Mouse (Mus musculus) forebrain, embryonic 14.5 days (tissue): Measurements from ENCODE around the gene Ispd. TPM values are rescaled to one million over a fixed set of nuclear protein-coding genes. Genes with fewer than 3 reads are reported as not detected.

ENCODE experiments used
- ATAC-seq: fragments of 200-750 bp; cut with Nextera tagmentation; 2 replicates; pipeline ENCODE4 v1.8.0; 2017; ENCODE audit warnings: mild to moderate bottlenecking, moderate library complexity
- DNase-seq: peaks from one replicate; pipeline ENCODE4 v3.0.0-alpha.2; 2015; ENCODE audit warnings: low spot score
- H3K27ac ChIP-seq: fragments of 300-500 bp; sonication (generic); 2 replicates; pipeline ENCODE4 v1.5.1; 2014; ENCODE audit warnings: low read depth, mild to moderate bottlenecking, control low read depth, low read length, moderate library complexity
- H3K27me3 ChIP-seq: fragments of 300-500 bp; sonication (generic); replicated peaks from 2 replicates; pipeline ENCODE4 v1.6.1; 2014; ENCODE audit warnings: low read length, control low read depth, mixed read lengths; ENCODE audit not compliant: control insufficient read depth, insufficient read depth
- H3K36me3 ChIP-seq: fragments of 300-500 bp; sonication (generic); 2 replicates; pipeline ENCODE4 v1.6.1; 2014; ENCODE audit warnings: low read length, control low read depth; ENCODE audit not compliant: control insufficient read depth, insufficient read depth
- H3K4me1 ChIP-seq: fragments of 300-500 bp; sonication (generic); 2 replicates; pipeline ENCODE4 v1.6.1; 2014; ENCODE audit warnings: antibody characterized with exemption, low read length, control low read depth; ENCODE audit not compliant: control insufficient read depth, insufficient read depth
- H3K4me2 ChIP-seq: fragments of 300-500 bp; sonication (generic); 2 replicates; pipeline ENCODE4 v1.6.1; 2014; ENCODE audit warnings: mild to moderate bottlenecking, control low read depth, low read length
- H3K4me3 ChIP-seq: fragments of 300-500 bp; sonication (generic); 2 replicates; pipeline ENCODE4 v1.5.1; 2014; ENCODE audit warnings: low read depth, low read length, control low read depth
- H3K9ac ChIP-seq: fragments of 300-500 bp; sonication (generic); 2 replicates; pipeline ENCODE4 v1.6.1; 2014; ENCODE audit warnings: mild to moderate bottlenecking, low read length, control low read depth, moderate library complexity
- H3K9me3 ChIP-seq: fragments of 300-500 bp; sonication (generic); replicated peaks from 2 replicates; pipeline ENCODE4 v1.6.1; 2016; ENCODE audit warnings: low read length, control low read depth, mixed read lengths; ENCODE audit not compliant: control insufficient read depth
- WGBS: fragments of 180-500 bp; shearing (Covaris S2); extraction: QIAGEN DNeasy Blood & Tissue Kit; methylation state at CpG from one replicate; pipeline ENCODE4 v1.1.7; 2014; 5-methylcytosine and 5-hydroxymethylcytosine counted together
- polyA plus RNA-seq: library from polyadenylated mRNA; unstranded; fragments of >200 nt; fragmentation: Nextera tagmentation; extraction: Ambion mirVana; gene quantifications from 2 replicates; pipeline ENCODE4 v1.2.1, GENCODE M21; 2014

Ispd gene
- polyA plus RNA-seq, 1 experiment from 2014 or later = 7.2 TPM

- H3K27ac ChIP-seq = no peak overlapping the region
- H3K4me1 ChIP-seq = no peaks in the 10 kb centered on the region
- DNase-seq (no peak), ATAC-seq (peak; percentile 44; the same call in 1 of the 2 replicates)
- H3K27me3 ChIP-seq = no peaks in the 10 kb centered on the region
- H3K4me3 ChIP-seq = no peak overlapping the region
- H3K9ac ChIP-seq = no peak overlapping the region
- no peaks in the 10 kb centered on the region for H3K9me3 ChIP-seq
- H3K36me3 ChIP-seq = no peaks in the 10 kb centered on the region
- WGBS = 4% methylated on average over 2 of the region's 2 CpGs
- no peak overlapping the region for H3K4me2 ChIP-seq
Measured at GRCm38 (mm10) chr12:36530920-36531319, 149.7 kb downstream of the Ispd start.

- H3K36me3 ChIP-seq = no peaks in the 10 kb centered on the region
- no peak overlapping the region for H3K4me3 ChIP-seq
- H3K27me3 ChIP-seq = no peaks in the 10 kb centered on the region
- no peak overlapping the region for H3K4me2 ChIP-seq
- ATAC-seq (peak; percentile 37), DNase-seq (peak; percentile 33)
- H3K27ac ChIP-seq = no peak overlapping the region
- no peaks in the 10 kb centered on the region for H3K4me1 ChIP-seq
- no peaks in the 10 kb centered on the region for H3K9me3 ChIP-seq
- 16% methylated on average over 4 of the region's 4 CpGs for WGBS
- H3K9ac ChIP-seq = no peak overlapping the region
Measured at GRCm38 (mm10) chr12:36531421-36532072, 150.3 kb downstream of the Ispd start.

- 85% methylated on average over 3 of the region's 3 CpGs for WGBS
- H3K27me3 ChIP-seq = no peaks in the 10 kb centered on the region
- DNase-seq (no peak), ATAC-seq (no peak)
- no peak overlapping the region for H3K4me2 ChIP-seq
- no peaks in the 10 kb centered on the region for H3K36me3 ChIP-seq
- H3K4me3 ChIP-seq = no peak overlapping the region
- no peaks in the 10 kb centered on the region for H3K4me1 ChIP-seq
- H3K9me3 ChIP-seq = no peaks in the 10 kb centered on the region
- H3K27ac ChIP-seq = no peak overlapping the region
- no peak overlapping the region for H3K9ac ChIP-seq
Measured at GRCm38 (mm10) chr12:36532525-36532924, 151.3 kb downstream of the Ispd start.

GRCm38 (mm10) chr12:36533160-36533900 is 152.1 kb downstream of the Ispd start:
- WGBS = 90% methylated on average over 2 of the region's 2 CpGs
- H3K4me2 ChIP-seq = no peak overlapping the region

GRCm38 (mm10) chr12:36534589-36534988 is 153.3 kb downstream of the Ispd start:
- no peak for ATAC-seq
- Histone ChIP-seq H3K9me3 (no peaks in the 10 kb centered on the region), H3K4me1 (no peaks in the 10 kb centered on the region), H3K27me3 (no peaks in the 10 kb centered on the region), H3K9ac (no peak overlapping the region), H3K36me3 (no peaks in the 10 kb centered on the region), H3K4me2 (no peak overlapping the region), H3K27ac (no peak overlapping the region), H3K4me3 (no peak overlapping the region)
- DNase-seq = no peak
- WGBS = 89% methylated on average over 5 of the region's 5 CpGs

More at GRCm38 (mm10) chr12:36533160-36533900, 152.1 kb downstream of the Ispd start:
- no peaks in the 10 kb centered on the region for H3K36me3 ChIP-seq
- no peaks in the 10 kb centered on the region for H3K9me3 ChIP-seq
- no peaks in the 10 kb centered on the region for H3K4me1 ChIP-seq
- no peak overlapping the region for H3K4me3 ChIP-seq
- no peak overlapping the region for H3K27ac ChIP-seq
- H3K9ac ChIP-seq = no peak overlapping the region
- H3K27me3 ChIP-seq = no peaks in the 10 kb centered on the region
- DNase-seq = no peak
- no peak for ATAC-seq

GRCm38 (mm10) chr12:36545318-36545717 is 164.1 kb downstream of the Ispd start:
- Histone ChIP-seq H3K4me1 (no peaks in the 10 kb centered on the region), H3K36me3 (no peaks in the 10 kb centered on the region), H3K9me3 (no peaks in the 10 kb centered on the region), H3K9ac (no peak overlapping the region), H3K4me2 (no peak overlapping the region), H3K4me3 (no peak overlapping the region), H3K27me3 (no peaks in the 10 kb centered on the region), H3K27ac (no peak overlapping the region)
- no peak for ATAC-seq
- no peak for DNase-seq

GRCm38 (mm10) chr12:36549474-36549873 is 168.2 kb downstream of the Ispd start:
- H3K27ac ChIP-seq = no peak overlapping the region
- no peaks in the 10 kb centered on the region for H3K4me1 ChIP-seq
- peak; percentile 7 for DNase-seq
- H3K36me3 ChIP-seq = no peaks in the 10 kb centered on the region
- ATAC-seq = no peak
- no peaks in the 10 kb centered on the region for H3K9me3 ChIP-seq
- H3K4me3 ChIP-seq = no peak overlapping the region
- H3K27me3 ChIP-seq = no peaks in the 10 kb centered on the region
- no peak overlapping the region for H3K4me2 ChIP-seq
- H3K9ac ChIP-seq = no peak overlapping the region
- 82% methylated on average over 9 of the region's 9 CpGs for WGBS

- no peak overlapping the region for H3K4me3 ChIP-seq
- H3K27me3 ChIP-seq = no peaks in the 10 kb centered on the region
- H3K4me1 ChIP-seq = no peaks in the 10 kb centered on the region
- H3K27ac ChIP-seq = no peak overlapping the region
- ATAC-seq = no peak
- DNase-seq = no peak
- no peak overlapping the region for H3K9ac ChIP-seq
- H3K36me3 ChIP-seq = no peaks in the 10 kb centered on the region
- H3K9me3 ChIP-seq = no peaks in the 10 kb centered on the region
- WGBS = 90% methylated on average over 1 of the region's 1 CpGs
- no peak overlapping the region for H3K4me2 ChIP-seq
Measured at GRCm38 (mm10) chr12:36554697-36555096, 173.4 kb downstream of the Ispd start.

GRCm38 (mm10) chr12:36564146-36564545 is 182.9 kb downstream of the Ispd start:
- Histone ChIP-seq H3K4me1 (no peaks in the 10 kb centered on the region), H3K4me3 (no peak overlapping the region), H3K36me3 (no peaks in the 10 kb centered on the region), H3K4me2 (no peak overlapping the region), H3K27ac (no peak overlapping the region), H3K27me3 (no peaks in the 10 kb centered on the region), H3K9me3 (no peaks in the 10 kb centered on the region), H3K9ac (no peak overlapping the region)
- ATAC-seq (no peak), DNase-seq (peak; percentile 12)
- 44% methylated on average over 2 of the region's 2 CpGs for WGBS
